Mouse (Mus musculus): Measurements from ENCODE around the gene Nudt2.

Gene Nudt2

GRCm38 (mm10) chr4:41494378-41494777 lies 29.4 kb downstream of the Nudt2 start:
- DNase-seq (ENCODE audit: low read depth, low spot score): no peak

GRCm38 (mm10) chr4:41495076-41495475 lies 30.1 kb downstream of the Nudt2 start:
- no peak for DNase-seq (ENCODE audit: low read depth, low spot score)

GRCm38 (mm10) chr4:41495850-41496249 lies 30.9 kb downstream of the Nudt2 start:
- no peak for DNase-seq (ENCODE audit: low read depth, low spot score)

- DNase-seq (ENCODE audit: low read depth, low spot score): no peak
Measured at GRCm38 (mm10) chr4:41497046-41497445, 32.1 kb downstream of the Nudt2 start.

DNA sequence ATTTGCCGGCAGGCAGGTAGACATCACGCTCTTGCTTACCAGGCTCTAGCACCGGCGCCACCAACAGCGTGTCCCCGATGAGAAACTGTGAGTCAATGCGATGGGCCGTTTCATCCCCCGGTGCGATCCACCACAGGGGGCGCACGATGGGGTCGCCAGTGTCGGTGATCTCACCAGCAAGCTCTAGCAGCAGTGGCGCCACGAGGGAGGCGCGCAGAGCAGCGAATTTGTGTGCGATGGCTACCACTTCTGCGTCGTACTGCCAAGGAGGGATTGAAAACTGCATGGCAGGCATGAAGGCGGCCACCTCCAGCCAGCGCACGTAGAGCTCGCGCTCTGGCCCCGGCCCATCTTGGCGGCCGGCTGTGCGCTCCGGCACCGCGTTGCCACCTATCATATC lies 32.6 kb downstream of the Nudt2 start:
- DNase-seq (ENCODE audit: low read depth, low spot score): peak; percentile 44

GRCm38 (mm10) chr4:41497995-41498845 lies 33.3 kb downstream of the Nudt2 start:
- DNase-seq (ENCODE audit: low read depth, low spot score): no peak

GRCm38 (mm10) chr4:41498921-41499391 lies 34.0 kb downstream of the Nudt2 start:
- DNase-seq (ENCODE audit: low read depth, low spot score): peak; percentile 56

DNA sequence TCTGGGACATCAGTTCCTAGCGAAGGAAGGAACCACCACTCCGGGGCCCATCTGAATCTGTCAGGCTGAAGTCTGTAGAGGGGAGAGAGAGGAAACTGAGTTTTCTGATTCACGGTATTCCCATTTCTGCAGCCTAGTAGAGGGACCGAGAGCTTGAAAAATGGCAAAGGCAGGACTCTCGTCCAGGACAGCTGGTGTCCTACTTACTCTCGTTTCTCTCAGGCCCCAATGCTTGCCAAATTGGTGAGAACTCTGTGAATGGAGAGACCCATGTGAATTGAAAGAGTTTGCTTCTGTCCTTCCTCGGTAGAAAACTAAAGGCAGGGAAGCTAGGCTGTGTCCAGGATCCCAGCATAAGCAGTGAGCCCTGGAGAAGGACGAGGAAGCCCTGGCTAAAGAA lies 34.7 kb downstream of the Nudt2 start:
- DNase-seq (ENCODE audit: low read depth, low spot score): no peak

DNA sequence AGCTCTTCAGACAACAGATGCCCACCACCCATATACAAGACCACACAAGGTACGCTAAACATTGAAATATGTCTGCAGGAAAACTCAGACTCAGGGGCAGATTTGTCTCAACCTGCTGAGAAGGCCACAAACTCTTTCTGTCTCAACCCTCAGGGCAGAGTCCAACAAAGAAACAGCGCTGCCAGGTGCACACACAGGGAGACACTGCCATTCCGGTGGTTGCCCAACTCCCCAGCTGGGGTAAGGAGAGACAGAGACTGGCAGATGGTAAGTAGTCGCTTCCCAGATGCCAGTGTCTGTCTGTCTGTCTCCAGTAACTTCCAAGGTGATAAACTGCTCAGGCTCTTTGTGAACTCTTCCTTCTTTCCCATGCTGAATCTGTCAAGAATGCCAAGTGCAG lies 35.8 kb downstream of the Nudt2 start:
- no peak for DNase-seq (ENCODE audit: low read depth, low spot score)

DNA sequence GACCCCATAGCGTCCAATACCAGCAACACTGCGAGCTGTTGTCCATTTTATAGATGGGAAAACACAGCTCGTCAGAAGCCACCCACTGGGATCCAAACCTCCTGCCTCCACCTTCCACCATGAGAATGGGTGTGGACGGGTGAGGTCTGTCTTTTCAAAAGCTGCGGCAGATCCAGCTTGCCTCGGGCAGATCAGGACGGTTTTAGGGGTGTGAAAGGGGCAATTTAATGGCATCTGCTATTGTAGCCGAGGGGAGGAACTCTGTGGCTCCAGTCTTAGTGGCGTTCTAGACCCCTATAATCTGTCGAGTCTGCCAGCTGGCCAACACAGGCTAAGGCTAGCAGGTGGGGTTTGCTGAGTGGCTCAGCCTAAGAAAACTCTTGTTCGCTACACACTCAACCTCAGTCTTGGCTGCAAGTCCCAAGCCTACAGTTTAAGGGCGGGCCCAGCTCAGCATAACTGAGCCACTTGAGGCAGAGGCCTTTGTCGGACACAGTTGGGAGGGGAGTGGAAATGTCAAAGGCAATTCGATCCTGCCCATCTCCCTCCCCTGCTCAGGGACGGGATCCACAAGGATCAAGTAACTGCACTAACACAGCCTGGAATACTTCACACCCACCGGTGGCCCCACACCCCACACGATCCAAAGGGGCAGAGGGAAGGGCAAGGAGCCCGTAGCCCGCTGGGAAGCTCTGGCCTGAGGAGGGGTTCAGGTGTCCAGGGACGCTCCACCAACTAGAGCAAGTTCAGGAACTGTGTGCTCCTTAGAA lies 37.4 kb downstream of the Nudt2 start:
- DNase-seq (ENCODE audit: low read depth, low spot score): peak; percentile 84

- peak; percentile 98 for DNase-seq (ENCODE audit: low read depth, low spot score)
Measured at GRCm38 (mm10) chr4:41502986-41503412, 38.0 kb downstream of the Nudt2 start, which contains the start of gene AI464131. TSS of gene AI464131 (minus strand) at chr4:41503076.

GRCm38 (mm10) chr4:41504325-41504724 lies 39.4 kb downstream of the Nudt2 start:
- DNase-seq (ENCODE audit: low read depth, low spot score): peak; percentile 67

DNA sequence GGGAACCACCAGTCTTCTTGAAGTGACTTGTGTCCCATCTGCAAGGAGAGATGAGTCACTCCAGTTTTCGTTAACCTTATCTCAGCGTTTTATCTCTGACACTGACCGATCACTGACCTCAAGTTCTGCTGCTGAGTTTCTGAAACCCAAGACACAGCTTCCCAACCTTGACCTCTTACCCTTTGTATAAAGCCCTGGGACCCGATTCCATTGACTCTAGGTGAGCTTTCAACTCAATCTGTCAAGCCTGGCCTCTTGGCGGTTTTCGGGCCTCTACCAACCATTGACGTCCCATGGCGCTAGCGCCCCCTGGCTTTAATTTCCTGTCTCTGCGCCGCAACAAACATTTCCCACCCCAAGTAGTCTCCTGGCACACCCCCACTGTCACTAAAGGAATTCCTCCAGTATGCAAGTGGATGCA lies 40.2 kb downstream of the Nudt2 start:
- peak; percentile 86 for DNase-seq (ENCODE audit: low read depth, low spot score)

GRCm38 (mm10) chr4:41506156-41506555 lies 41.2 kb downstream of the Nudt2 start:
- DNase-seq (ENCODE audit: low read depth, low spot score): peak; percentile 89

GRCm38 (mm10) chr4:41506906-41507305 lies 42.0 kb downstream of the Nudt2 start:
- DNase-seq (ENCODE audit: low read depth, low spot score): peak; percentile 87

DNA sequence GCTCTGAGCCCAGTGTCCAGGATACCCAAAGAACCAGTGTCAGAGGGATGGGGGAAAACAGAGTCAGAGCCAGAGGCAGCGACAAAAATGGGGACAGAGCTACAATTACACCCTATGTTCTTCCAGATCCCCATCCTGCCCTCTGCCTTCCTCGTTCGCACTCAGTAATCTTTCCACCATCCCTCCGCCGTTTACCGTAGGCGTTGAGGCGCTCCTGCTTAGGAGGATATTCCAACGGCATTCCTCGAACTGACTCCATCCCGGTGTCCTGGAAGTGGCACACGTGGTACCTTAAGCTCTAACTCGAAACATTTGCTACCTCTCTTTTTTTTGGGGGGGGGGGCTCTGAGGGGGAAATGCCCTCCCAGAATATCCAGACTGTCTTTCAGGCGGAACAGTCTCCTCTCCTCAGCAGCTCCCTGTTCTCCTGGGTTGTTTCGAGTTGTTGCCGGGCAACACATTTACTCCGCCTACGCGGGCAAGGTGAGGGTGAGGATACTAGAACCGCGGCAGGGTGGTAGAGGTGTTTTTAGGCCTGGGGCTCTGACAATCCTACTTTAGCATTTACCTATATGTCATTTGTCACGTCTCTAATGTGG lies 42.5 kb downstream of the Nudt2 start:
- peak; percentile 72 for DNase-seq (ENCODE audit: low read depth, low spot score)

DNA sequence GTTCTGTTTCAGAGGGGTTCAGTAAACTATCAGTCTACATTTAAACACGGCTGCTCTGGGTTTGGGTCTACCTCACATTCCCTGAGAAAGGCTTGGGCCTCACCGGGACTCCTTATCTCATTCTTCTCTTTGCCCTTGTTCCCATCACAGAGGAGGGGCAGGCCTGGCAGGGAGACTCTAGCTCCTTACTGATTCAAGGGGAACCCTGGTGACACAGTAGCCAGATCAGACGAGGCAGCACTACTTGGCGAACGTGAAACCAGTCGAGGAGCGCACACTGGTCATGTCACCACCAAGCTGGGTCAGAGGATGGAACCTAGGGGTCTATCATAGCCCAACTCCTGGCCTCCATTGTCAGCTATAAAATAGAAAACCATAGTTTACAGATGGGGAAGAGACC lies 43.0 kb downstream of the Nudt2 start:
- no peak for DNase-seq (ENCODE audit: low read depth, low spot score)

- DNase-seq (ENCODE audit: low read depth, low spot score): no peak
Measured at GRCm38 (mm10) chr4:41513309-41513708, 48.4 kb downstream of the Nudt2 start.

DNA sequence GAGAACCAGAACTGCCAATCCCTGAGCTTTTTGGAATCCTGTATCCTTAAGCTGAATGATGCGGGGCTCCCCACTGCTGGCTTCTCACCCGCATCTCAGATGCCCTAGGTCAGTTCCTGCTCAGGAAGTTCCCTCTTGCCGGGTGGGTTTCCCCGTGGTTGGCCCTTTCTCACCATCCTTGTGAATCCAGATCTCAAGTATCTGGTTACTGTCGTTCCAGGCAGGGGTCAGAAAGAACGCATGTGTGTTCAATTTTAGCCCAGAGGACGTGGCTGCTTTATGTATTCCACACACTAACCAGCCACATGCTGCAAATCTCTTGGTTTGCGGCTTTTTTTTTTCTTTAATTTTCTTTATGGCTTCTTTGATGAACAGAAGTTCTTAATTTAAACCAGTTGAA lies 48.8 kb downstream of the Nudt2 start:
- DNase-seq (ENCODE audit: low read depth, low spot score): no peak

DNA sequence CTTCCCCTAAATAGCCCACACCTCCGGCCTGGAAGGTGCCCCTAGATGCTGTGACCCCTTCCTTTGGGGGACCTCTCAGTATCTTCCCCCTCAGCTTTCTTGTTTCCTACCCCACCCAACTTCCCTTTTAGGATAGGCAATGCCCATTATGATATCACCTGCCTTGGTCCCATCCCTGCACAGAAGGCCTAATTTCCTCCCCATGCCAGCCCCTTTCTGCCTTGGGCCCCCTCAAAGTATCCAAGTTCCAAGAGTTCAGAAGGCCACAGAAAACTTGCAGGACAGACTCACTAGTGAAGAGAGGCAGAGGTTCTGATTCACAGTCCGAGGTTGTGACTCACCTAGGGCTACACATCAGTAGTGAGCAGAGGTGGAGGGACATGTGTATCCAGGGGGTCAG lies 52.3 kb downstream of the Nudt2 start, which contains the start of gene 1110017D15Rik:
Gene 1110017D15Rik, minus strand, starts transcription at position 101 of the 400 bp plus-strand sequence.
- DNase-seq (ENCODE audit: low read depth, low spot score): no peak

DNA sequence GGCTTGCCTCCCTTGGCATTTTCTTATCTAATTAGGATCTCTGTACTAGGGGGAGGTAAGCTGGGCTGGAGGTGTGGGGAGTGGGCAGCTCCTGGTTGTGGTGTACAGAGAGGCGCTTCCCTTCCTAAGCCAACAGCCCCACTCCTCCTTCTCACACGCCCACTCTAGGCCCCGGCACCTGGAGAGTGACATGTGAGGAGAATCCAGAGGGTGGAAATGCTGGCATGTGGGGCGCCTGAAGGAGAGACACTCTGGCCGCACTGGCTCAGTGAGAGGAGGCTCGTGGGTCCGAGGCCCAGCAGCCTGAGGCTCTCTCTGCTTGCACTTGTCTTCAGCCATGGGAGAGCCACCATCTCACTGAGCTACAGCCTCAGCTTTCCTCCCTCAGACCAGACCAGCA lies 53.4 kb downstream of the Nudt2 start:
- no peak for DNase-seq (ENCODE audit: low read depth, low spot score)

DNA sequence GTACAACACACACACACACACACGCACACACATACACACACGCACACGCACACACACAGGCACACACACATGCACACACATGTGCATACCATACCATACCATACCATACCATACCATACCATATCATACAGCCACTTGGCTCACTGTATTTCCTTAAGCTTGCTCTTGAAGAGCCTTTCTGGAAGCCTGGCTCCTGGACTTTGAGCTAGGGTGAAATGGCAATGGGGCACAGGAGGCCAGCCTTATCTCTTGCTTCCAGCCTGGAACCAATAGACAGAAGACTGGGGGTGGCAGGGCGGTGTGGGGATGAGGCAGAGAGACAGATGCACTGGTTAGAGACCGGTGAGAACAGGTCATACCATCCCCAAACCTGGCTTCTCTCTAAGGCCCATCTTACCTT lies 54.2 kb downstream of the Nudt2 start:
- no peak for DNase-seq (ENCODE audit: low read depth, low spot score)

All from R1 (cell line).